Mouse (Mus musculus) induced T-regulatory cell, adult 2 months (primary cell): Measurements from ENCODE around the gene Gm17174.
"Not testable (repeated sequence)": the region's sequence is repeated elsewhere in the genome, so short reads cannot be mapped to it uniquely, and the experiment has no call there.

ENCODE experiments used
- DNase-seq: peaks from one replicate; pipeline ENCODE4 v3.0.0-alpha.2; 2012; ENCODE audit warnings: low read depth

Gm17174 gene

DNA sequence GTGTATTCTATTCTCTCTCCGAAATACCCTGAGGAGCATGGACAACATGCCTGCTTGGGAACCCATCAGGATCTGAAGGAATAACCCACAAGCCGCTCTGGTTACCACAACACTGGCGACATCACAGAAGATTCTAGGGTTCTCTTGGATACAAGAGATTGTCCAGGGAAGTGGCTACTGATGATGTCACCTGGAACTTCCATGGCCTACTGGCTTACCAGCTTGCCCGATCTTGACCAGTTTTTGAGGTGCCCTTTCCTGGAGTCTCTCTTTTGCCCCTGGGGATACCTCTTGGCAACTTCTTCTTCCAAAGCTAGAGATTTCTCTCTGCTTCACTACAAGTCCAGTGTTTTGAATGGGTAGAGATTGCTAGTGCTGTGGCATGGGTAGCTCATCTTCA, at the start of gene Gm17174:
Gm17174 (minus strand) TSS at position 101 of the 400 bp plus-strand sequence.
- DNase-seq = not testable (repeated sequence)

- DNase-seq = not testable (repeated sequence)
Observed at GRCm38 (mm10) chr14:51635566-51635965, 43.6 kb upstream of the Gm17174 start, which contains the start of gene Gm4181. Gm4181 (minus strand) TSS chr14:51635666.

DNA sequence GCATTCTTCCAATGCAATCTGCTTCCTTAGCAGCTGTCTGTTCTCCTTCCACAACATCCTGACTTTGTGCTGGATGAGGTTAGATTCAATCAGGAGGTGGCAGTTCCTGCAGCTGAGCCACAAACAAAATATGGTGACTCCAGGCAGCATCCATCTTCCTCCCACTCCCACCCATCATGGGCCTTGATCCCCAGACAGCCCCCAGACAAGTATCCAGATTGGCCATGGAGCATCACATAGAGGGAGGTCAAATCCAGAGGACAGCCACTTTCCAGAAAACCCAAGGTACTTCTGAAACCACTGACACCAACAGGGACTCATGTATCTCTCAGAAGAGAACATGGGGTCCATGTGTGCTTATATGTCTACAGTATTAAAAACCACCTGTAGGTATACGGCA, 40.5 kb upstream of the Gm17174 start:
- DNase-seq = not testable (repeated sequence)

- no peak for DNase-seq
Observed at GRCm38 (mm10) chr14:51611210-51611609, 19.3 kb upstream of the Gm17174 start, which contains the start of gene Gm17078. Gm17078 (minus strand) TSS chr14:51611310.

- DNase-seq = not testable (repeated sequence)
Observed at GRCm38 (mm10) chr14:51573963-51574362, 18.0 kb downstream of the Gm17174 start, which contains the start of gene Gm17175. Gm17175 (minus strand) TSS chr14:51574063.

GRCm38 (mm10) chr14:51552490-51552889, 39.4 kb downstream of the Gm17174 start, which contains the start of gene Gm5622:
Gm5622 (plus strand) TSS chr14:51552790.
- DNase-seq = no peak
